11 mouse cellular contexts compared by ENCODE assay signal in the genomic region with DNA sequence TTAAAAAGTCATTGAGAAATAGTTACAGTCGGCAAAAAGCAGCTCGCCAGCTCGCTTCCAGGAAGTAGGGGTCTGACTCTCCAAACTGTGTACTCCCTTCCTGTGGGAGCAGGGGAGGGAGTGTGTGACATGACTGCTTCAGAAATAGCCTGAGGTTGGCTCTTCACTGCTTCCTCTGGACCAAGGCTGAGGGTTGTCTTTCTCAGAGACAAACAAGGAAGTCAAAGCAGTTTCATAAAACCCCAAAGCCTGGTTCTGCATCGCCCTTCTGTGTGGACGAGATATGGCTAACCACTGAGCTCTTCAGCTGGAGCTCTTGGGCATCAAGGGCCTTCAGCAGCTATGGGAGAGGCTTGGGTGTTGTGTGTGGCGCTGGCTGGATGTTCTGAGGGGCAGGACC.
DNase-seq lines count a peak whose midpoint lies in the region; ATAC-seq and TF ChIP-seq lines count a peak whose summit lies in the region.
"Had no signal": no experiment of that assay in that cellular context is flagged by ENCODE, and none has a peak within 500 bp of the region (broad histone marks: within the 10 kb centered on the region; RNA-seq: fewer than 3 reads in every experiment).

No protein-coding gene starts in this region.

- 91% methylated on average over 6 of the region's 6 CpGs for WGBS in forebrain, embryonic 10.5 days
- WGBS in forebrain, embryonic 11.5 days: 87% methylated on average over 6 of the region's 6 CpGs
- WGBS in liver, embryonic 11.5 days: 59% methylated on average over 6 of the region's 6 CpGs
- WGBS in heart, embryonic 15.5 days: 77% methylated on average over 6 of the region's 6 CpGs

- H3K36me3 ChIP-seq in forebrain, embryonic 10.5 days (replicated peaks): no peaks in the 10 kb centered on the region
- no peaks in the 10 kb centered on the region for H3K36me3 ChIP-seq in forebrain, embryonic 11.5 days (ENCODE audit: control insufficient read depth, insufficient read depth, low read length)
- H3K36me3 ChIP-seq in liver, embryonic 11.5 days (ENCODE audit: control insufficient read depth, insufficient read depth, low read length): no peaks in the 10 kb centered on the region
- no peaks in the 10 kb centered on the region for H3K36me3 ChIP-seq in heart, embryonic 15.5 days
- H3K36me3 ChIP-seq: midbrain, embryonic 15.5 days had no signal

- H3K27ac ChIP-seq in forebrain, embryonic 10.5 days: peak overlapping the region; percentile 60
- no peak overlapping the region for H3K27ac ChIP-seq in forebrain, embryonic 11.5 days (ENCODE audit: low read depth, low read length)
- H3K27ac ChIP-seq in liver, embryonic 11.5 days (ENCODE audit: low read depth, low read length): no peak overlapping the region
- H3K27ac ChIP-seq in heart, embryonic 15.5 days: 0 out of 2 replicates have a peak overlapping the region, but pooled peaks have one; percentile 1
- H3K27ac ChIP-seq in left cerebral cortex, adult 2 months: no peak overlapping the region
- H3K27ac ChIP-seq: midbrain, embryonic 15.5 days had no signal

- no peak for DNase-seq in forebrain, embryonic 10.5 days (ENCODE audit: extremely low spot score, low spot score)
- DNase-seq in forebrain, embryonic 11.5 days (ENCODE audit: low spot score): no peak
- no peak for DNase-seq in liver, embryonic 11.5 days (ENCODE audit: low spot score)
- DNase-seq in liver: no peak
- no peak for DNase-seq in left cerebral cortex, adult 2 months (ENCODE audit: extremely low spot score in 1 of 2, low spot score in 2 of 2)
- DNase-seq in thymus, postnatal 25 days: no peak
- DNase-seq: adrenal gland, postnatal 25 days; cerebellum, postnatal 10 days had no signal

- no peak for ATAC-seq in forebrain, embryonic 11.5 days (replicated peaks; ENCODE audit: low FRiP score)
- 0 out of 2 replicates have a peak, but pooled peaks have one; percentile 28 for ATAC-seq in liver, embryonic 11.5 days (replicated peaks; ENCODE audit: low FRiP score)
- ATAC-seq in heart, embryonic 15.5 days (replicated peaks; ENCODE audit: insufficient number of reproducible peaks, insufficient read depth, low FRiP score, low read depth): no peak
- ATAC-seq in monocyte, adult 5-6 weeks (replicated peaks; ENCODE audit: insufficient number of reproducible peaks, low FRiP score, low TSS enrichment, poor library complexity, severe bottlenecking): peak; percentile 41
- ATAC-seq: midbrain, embryonic 15.5 days had no signal

- peaks cover 8% of the 10 kb centered on the region; the same call in 1 of the 2 replicates for H3K27me3 ChIP-seq in forebrain, embryonic 10.5 days (ENCODE audit: poor library complexity, severe bottlenecking)
- no peaks in the 10 kb centered on the region for H3K27me3 ChIP-seq in forebrain, embryonic 11.5 days (ENCODE audit: control insufficient read depth, insufficient read depth, low read length)
- H3K27me3 ChIP-seq in liver, embryonic 11.5 days (replicated peaks; ENCODE audit: control insufficient read depth, insufficient read depth, low read length): no peaks in the 10 kb centered on the region
- no peaks in the 10 kb centered on the region for H3K27me3 ChIP-seq in heart, embryonic 15.5 days
- H3K27me3 ChIP-seq: midbrain, embryonic 15.5 days had no signal

- H3K4me3 ChIP-seq in forebrain, embryonic 10.5 days: no peak overlapping the region
- no peak overlapping the region for H3K4me3 ChIP-seq in forebrain, embryonic 11.5 days (ENCODE audit: low read depth, low read length)
- no peak overlapping the region for H3K4me3 ChIP-seq in liver, embryonic 11.5 days (ENCODE audit: low read depth, low read length)
- no peak overlapping the region for H3K4me3 ChIP-seq in heart, embryonic 15.5 days
- H3K4me3 ChIP-seq in left cerebral cortex, adult 2 months: no peak overlapping the region
- H3K4me3 ChIP-seq: midbrain, embryonic 15.5 days had no signal

- intact Hi-C loops in left cerebral cortex, adult 2 months (cut with DNase I): no loop called here

- no peak overlapping the region for H3K9ac ChIP-seq in forebrain, embryonic 11.5 days (ENCODE audit: low read length)
- no peak overlapping the region for H3K9ac ChIP-seq in liver, embryonic 11.5 days (ENCODE audit: low read depth, low read length)
- no peak overlapping the region for H3K9ac ChIP-seq in heart, embryonic 15.5 days
- H3K9ac ChIP-seq: midbrain, embryonic 15.5 days had no signal

- no peak for TF ChIP-seq CTCF in left cerebral cortex, adult 2 months (IDR thresholded peaks at IDR 0.05)

- H3K4me1 ChIP-seq in forebrain, embryonic 10.5 days: peaks cover 25% of the 10 kb centered on the region
- H3K4me1 ChIP-seq in forebrain, embryonic 11.5 days (replicated peaks; ENCODE audit: control insufficient read depth, insufficient read depth, low read length): no peaks in the 10 kb centered on the region
- H3K4me1 ChIP-seq in liver, embryonic 11.5 days (replicated peaks; ENCODE audit: control insufficient read depth, insufficient read depth, low read length): peaks cover 32% of the 10 kb centered on the region
- peaks cover 10% of the 10 kb centered on the region for H3K4me1 ChIP-seq in heart, embryonic 15.5 days (replicated peaks)
- H3K4me1 ChIP-seq: midbrain, embryonic 15.5 days had no signal

- no peaks in the 10 kb centered on the region for H3K9me3 ChIP-seq in forebrain, embryonic 10.5 days
- no peaks in the 10 kb centered on the region for H3K9me3 ChIP-seq in forebrain, embryonic 11.5 days (ENCODE audit: control insufficient read depth, low read length)
- no peaks in the 10 kb centered on the region for H3K9me3 ChIP-seq in liver, embryonic 11.5 days (ENCODE audit: control insufficient read depth, low read length)
- H3K9me3 ChIP-seq in heart, embryonic 15.5 days (replicated peaks): no peaks in the 10 kb centered on the region
- H3K9me3 ChIP-seq: midbrain, embryonic 15.5 days had no signal

- H3K4me2 ChIP-seq in forebrain, embryonic 11.5 days (ENCODE audit: low read depth, low read length, severe bottlenecking): no peak overlapping the region
- no peak overlapping the region for H3K4me2 ChIP-seq in liver, embryonic 11.5 days
- H3K4me2 ChIP-seq in heart, embryonic 15.5 days: no peak overlapping the region
- H3K4me2 ChIP-seq: midbrain, embryonic 15.5 days had no signal

Comparison
In these comparisons a context has a peak if more than half of its experiments do, and no peak if none do; other contexts are left out.
1. H3K27ac ChIP-seq: peak in forebrain, embryonic 10.5 days (single experiment) and heart, embryonic 15.5 days (single experiment); none in forebrain, embryonic 11.5 days (single experiment), liver, embryonic 11.5 days (single experiment) and left cerebral cortex, adult 2 months (single experiment).
2. ATAC-seq: peak in liver, embryonic 11.5 days (single experiment) and monocyte, adult 5-6 weeks (single experiment); none in forebrain, embryonic 11.5 days (single experiment) and heart, embryonic 15.5 days (single experiment).